Comparison of ENCODE assay signal across 23 mouse cellular contexts in the genomic region with DNA sequence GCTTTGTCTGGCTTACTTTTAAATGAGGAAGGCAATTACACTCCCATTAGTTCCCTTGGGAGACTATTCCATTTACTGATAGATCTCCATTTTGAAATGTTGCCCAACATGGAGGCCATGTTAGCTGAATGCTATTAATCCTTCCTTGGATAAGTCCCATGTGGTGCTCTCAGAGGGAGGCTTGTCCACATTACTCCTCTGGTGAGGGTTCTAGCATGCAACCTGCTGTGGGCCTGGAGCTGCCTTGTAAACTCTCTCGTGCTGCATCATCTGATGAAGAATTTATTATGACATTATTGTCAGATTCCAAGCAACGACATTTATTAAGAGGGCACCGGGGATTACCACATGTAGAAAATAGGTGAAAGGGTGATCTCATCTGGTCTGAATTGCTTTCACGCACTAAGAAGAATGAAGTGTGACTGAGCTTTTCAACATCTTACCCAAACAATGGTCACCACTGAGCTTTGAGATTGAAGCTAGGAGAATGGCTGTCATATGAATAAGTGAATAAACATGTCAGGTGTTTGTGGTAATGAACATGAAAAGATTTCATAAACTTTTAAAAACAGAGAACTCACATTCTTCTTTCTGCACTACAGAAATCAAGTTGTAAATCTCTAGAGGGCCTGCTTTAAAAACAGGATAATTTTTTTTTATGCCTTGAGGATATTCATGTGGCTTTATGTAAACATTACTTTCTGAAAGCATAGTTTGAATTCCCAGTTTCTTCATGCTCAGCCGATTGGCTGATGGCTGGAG.
DNase-seq lines count a peak whose midpoint lies in the region; ATAC-seq and TF ChIP-seq lines count a peak whose summit lies in the region.
"Had no signal": no experiment of that assay in that cellular context is flagged by ENCODE, and none has a peak within 500 bp of the region (broad histone marks: within the 10 kb centered on the region; RNA-seq: fewer than 3 reads in every experiment).

No protein-coding gene starts in this region.

- H3K27me3 ChIP-seq in neural tube, embryonic 11.5 days (ENCODE audit: control insufficient read depth, insufficient read depth, low read length) = no peaks in the 10 kb centered on the region
- H3K27me3 ChIP-seq: embryonic facial prominence, embryonic 15.5 days; hindbrain, embryonic 15.5 days; limb, embryonic 15.5 days had no signal

- H3K27ac ChIP-seq in neural tube, embryonic 11.5 days (ENCODE audit: low read depth, low read length) = no peak overlapping the region
- 0 out of 2 replicates have a peak overlapping the region, but pooled peaks have one; percentile 68 for H3K27ac ChIP-seq in embryonic fibroblast, embryonic 13.5 days (ENCODE audit: insufficient read depth, low read length)
- H3K27ac ChIP-seq: embryonic facial prominence, embryonic 15.5 days; heart, embryonic 10.5 days; hindbrain, embryonic 15.5 days; limb, embryonic 15.5 days; macrophage had no signal

- no peak overlapping the region for H3K9ac ChIP-seq in neural tube, embryonic 11.5 days (ENCODE audit: low read length)
- H3K9ac ChIP-seq: embryonic facial prominence, embryonic 15.5 days; hindbrain, embryonic 15.5 days; limb, embryonic 15.5 days; liver, postnatal 0 days had no signal

- H3K4me3 ChIP-seq in neural tube, embryonic 11.5 days (ENCODE audit: low read depth, low read length) = no peak overlapping the region
- H3K4me3 ChIP-seq in embryonic fibroblast, embryonic 13.5 days (ENCODE audit: insufficient read depth, low read length) = no peak overlapping the region
- H3K4me3 ChIP-seq: embryonic facial prominence, embryonic 15.5 days; heart, embryonic 10.5 days; hindbrain, embryonic 15.5 days; limb, embryonic 15.5 days had no signal

- H3K9me3 ChIP-seq in neural tube, embryonic 11.5 days (ENCODE audit: control insufficient read depth, low read length) = no peaks in the 10 kb centered on the region
- H3K9me3 ChIP-seq: embryonic facial prominence, embryonic 15.5 days; heart, embryonic 10.5 days; hindbrain, embryonic 15.5 days; limb, embryonic 15.5 days had no signal

- 50% methylated on average over 5 of the region's 5 CpGs for WGBS in neural tube, embryonic 11.5 days

- no peaks in the 10 kb centered on the region for H3K36me3 ChIP-seq in neural tube, embryonic 11.5 days (ENCODE audit: control insufficient read depth, insufficient read depth, low read length)
- H3K36me3 ChIP-seq: embryonic facial prominence, embryonic 15.5 days; G1E; heart, embryonic 10.5 days; hindbrain, embryonic 15.5 days; limb, embryonic 15.5 days had no signal

- H3K4me1 ChIP-seq in neural tube, embryonic 11.5 days (ENCODE audit: control insufficient read depth, insufficient read depth, low read length) = no peaks in the 10 kb centered on the region
- H3K4me1 ChIP-seq in embryonic fibroblast, embryonic 13.5 days (ENCODE audit: control insufficient read depth, insufficient read depth, low read length) = no peaks in the 10 kb centered on the region; the same call in 1 of the 2 replicates
- H3K4me1 ChIP-seq: embryonic facial prominence, embryonic 15.5 days; heart, embryonic 10.5 days; hindbrain, embryonic 15.5 days; limb, embryonic 15.5 days had no signal

- no peak for TF ChIP-seq CTCF in embryonic fibroblast, embryonic 13.5 days (IDR thresholded peaks at IDR 0.05; ENCODE audit: borderline replicate concordance, insufficient read depth, low read length)

- peak; percentile 1 to 7 for DNase-seq in kidney, postnatal 4 days
- DNase-seq in kidney, adult 9 months = no peak
- peak; percentile 15 for DNase-seq in neural tube, embryonic 11.5 days (ENCODE audit: low spot score)
- DNase-seq in neural tube, embryonic 10.5 days (ENCODE audit: extremely low spot score, low spot score) = no peak
- DNase-seq in right cerebral cortex, postnatal 14 days = no peak
- no peak for DNase-seq in ovary, adult 18-20 months (ENCODE audit: low spot score)
- DNase-seq: adrenal gland, postnatal 10 days; cerebellum, adult 18-20 months; cerebellum, postnatal 36 days; gastrocnemius, postnatal 25 days; heart, postnatal 10 days; kidney, postnatal 10 days; layer of hippocampus, adult 9-11 months; liver, postnatal 0 days had no signal

- ATAC-seq in neural tube, embryonic 11.5 days (ENCODE audit: insufficient read depth, low FRiP score, low TSS enrichment) = no peak
- ATAC-seq: CD4-positive, CD25-positive, alpha-beta regulatory T cell, adult 4 months; intestine, embryonic 16.5 days; liver, postnatal 0 days had no signal

- TF ChIP-seq POLR2A in embryonic fibroblast, embryonic 13.5 days (IDR thresholded peaks at IDR 0.05; ENCODE audit: low read depth, low read length) = no peak

- H3K4me2 ChIP-seq in neural tube, embryonic 11.5 days (ENCODE audit: low read depth) = no peak overlapping the region
- H3K4me2 ChIP-seq: embryonic facial prominence, embryonic 15.5 days; hindbrain, embryonic 15.5 days; limb, embryonic 15.5 days had no signal

Comparison
In these comparisons a context has a peak if more than half of its experiments do, and no peak if none do; other contexts are left out.
1. DNase-seq: peak in kidney, postnatal 4 days (2 of 2) and neural tube, embryonic 11.5 days (single experiment); none in kidney, adult 9 months (single experiment), neural tube, embryonic 10.5 days (single experiment), right cerebral cortex, postnatal 14 days (single experiment) and ovary, adult 18-20 months (single experiment).